22 mouse cellular contexts compared by ENCODE assay signal in genomic region chr11:95142258-95142657, GRCm38 (mm10). TPM values are rescaled to one million over a fixed set of nuclear protein-coding genes. Genes with fewer than 3 reads are reported as not detected.
A peak's percentile ranks its signal among the peaks of the same experiment; 100 is the strongest.
DNase-seq lines count a peak whose midpoint lies in the region; ATAC-seq and TF ChIP-seq lines count a peak whose summit lies in the region.
"Had no signal": no experiment of that assay in that cellular context is flagged by ENCODE, and none has a peak within 500 bp of the region (broad histone marks: within the 10 kb centered on the region; RNA-seq: fewer than 3 reads in every experiment).

No protein-coding gene starts in this region.

- DNase-seq in midbrain, embryonic 11.5 days (ENCODE audit: low spot score, missing footprints), result peak; percentile 93
- DNase-seq in embryonic facial prominence, embryonic 10.5 days (ENCODE audit: low spot score), result no peak
- DNase-seq in gastrocnemius, postnatal 4 days (ENCODE audit: low spot score in 2 of 2), result no peak
- DNase-seq in heart, adult 2 months, result no peak
- DNase-seq: cerebellum, adult 11 months; cerebellum, adult 8-10 months; cerebellum, adult 9-11 months; embryo, embryonic 11 days; forebrain, postnatal 0 days had no signal

- peaks cover 94% of the 10 kb centered on the region for H3K27me3 ChIP-seq in midbrain, embryonic 11.5 days (ENCODE audit: control insufficient read depth, insufficient read depth, low read length)
- peaks cover 98% of the 10 kb centered on the region for H3K27me3 ChIP-seq in midbrain, embryonic 15.5 days (replicated peaks)
- peaks cover 100% of the 10 kb centered on the region for H3K27me3 ChIP-seq in embryonic facial prominence, embryonic 10.5 days (replicated peaks; ENCODE audit: low read depth, poor library complexity, severe bottlenecking)
- peaks cover 100% of the 10 kb centered on the region for H3K27me3 ChIP-seq in embryonic facial prominence, embryonic 13.5 days
- H3K27me3 ChIP-seq in limb, embryonic 15.5 days, result peaks cover 99% of the 10 kb centered on the region
- H3K27me3 ChIP-seq in forebrain, embryonic 16.5 days (replicated peaks; ENCODE audit: control insufficient read depth, insufficient read depth, low read length), result peaks cover 86% of the 10 kb centered on the region
- peaks cover 41% of the 10 kb centered on the region for H3K27me3 ChIP-seq in heart, adult 2 months (ENCODE audit: control insufficient read depth, insufficient read depth, low read length)

- no peak overlapping the region for H3K4me3 ChIP-seq in midbrain, embryonic 11.5 days (ENCODE audit: low read depth, low read length)
- H3K4me3 ChIP-seq in midbrain, embryonic 15.5 days, result no peak overlapping the region
- peak overlapping the region; percentile 41; the same call in 1 of the 2 replicates for H3K4me3 ChIP-seq in embryonic facial prominence, embryonic 10.5 days
- H3K4me3 ChIP-seq in embryonic facial prominence, embryonic 13.5 days, result no peak overlapping the region
- peak overlapping the region; percentile 18; the same call in 1 of the 2 replicates for H3K4me3 ChIP-seq in limb, embryonic 15.5 days
- no peak overlapping the region for H3K4me3 ChIP-seq in forebrain, embryonic 16.5 days (replicated peaks; ENCODE audit: low read length)
- no peak overlapping the region for H3K4me3 ChIP-seq in heart, adult 2 months
- H3K4me3 ChIP-seq: forebrain, embryonic 12.5 days had no signal

- H3K9me3 ChIP-seq in midbrain, embryonic 11.5 days (ENCODE audit: control insufficient read depth, low read length), result no peaks in the 10 kb centered on the region
- H3K9me3 ChIP-seq in midbrain, embryonic 15.5 days, result no peaks in the 10 kb centered on the region
- no peaks in the 10 kb centered on the region for H3K9me3 ChIP-seq in embryonic facial prominence, embryonic 10.5 days
- no peaks in the 10 kb centered on the region for H3K9me3 ChIP-seq in embryonic facial prominence, embryonic 13.5 days
- no peaks in the 10 kb centered on the region for H3K9me3 ChIP-seq in limb, embryonic 15.5 days
- H3K9me3 ChIP-seq in forebrain, embryonic 16.5 days (ENCODE audit: control insufficient read depth, low read length), result no peaks in the 10 kb centered on the region
- H3K9me3 ChIP-seq: forebrain, embryonic 10.5 days; forebrain, embryonic 12.5 days; G1E had no signal

- 12% methylated on average over 10 of the region's 10 CpGs for WGBS in midbrain, embryonic 11.5 days
- 13% methylated on average over 10 of the region's 10 CpGs for WGBS in midbrain, embryonic 15.5 days
- 13% methylated on average over 10 of the region's 10 CpGs for WGBS in embryonic facial prominence, embryonic 10.5 days
- WGBS in embryonic facial prominence, embryonic 13.5 days, result 19% methylated on average over 10 of the region's 10 CpGs
- WGBS in limb, embryonic 15.5 days, result 21% methylated on average over 10 of the region's 10 CpGs
- 12% methylated on average over 10 of the region's 10 CpGs for WGBS in forebrain, embryonic 16.5 days
- WGBS in heart, adult 2 months, result 21% methylated on average over 10 of the region's 10 CpGs

- TF ChIP-seq CTCF in heart, adult 2 months (IDR thresholded peaks at IDR 0.05), result no peak

- no peak for TF ChIP-seq POLR2A in heart, adult 2 months (IDR thresholded peaks at IDR 0.05; ENCODE audit: insufficient read depth, low read depth, low read length)

- H3K36me3 ChIP-seq in midbrain, embryonic 11.5 days (ENCODE audit: control insufficient read depth, insufficient read depth, low read length), result no peaks in the 10 kb centered on the region
- no peaks in the 10 kb centered on the region for H3K36me3 ChIP-seq in midbrain, embryonic 15.5 days (replicated peaks)
- no peaks in the 10 kb centered on the region for H3K36me3 ChIP-seq in embryonic facial prominence, embryonic 10.5 days (replicated peaks)
- no peaks in the 10 kb centered on the region for H3K36me3 ChIP-seq in embryonic facial prominence, embryonic 13.5 days
- no peaks in the 10 kb centered on the region for H3K36me3 ChIP-seq in limb, embryonic 15.5 days
- no peaks in the 10 kb centered on the region for H3K36me3 ChIP-seq in forebrain, embryonic 16.5 days (ENCODE audit: control insufficient read depth, insufficient read depth)
- H3K36me3 ChIP-seq in heart, adult 2 months (ENCODE audit: control insufficient read depth, insufficient read depth, low read length), result no peaks in the 10 kb centered on the region
- H3K36me3 ChIP-seq: forebrain, embryonic 10.5 days; forebrain, embryonic 12.5 days; G1E had no signal

- no peaks in the 10 kb centered on the region for H3K79me2 ChIP-seq in heart, adult 2 months (replicated peaks; ENCODE audit: control insufficient read depth, insufficient read depth, low read length)

- no peak for TF ChIP-seq EP300 in heart, adult 2 months (IDR thresholded peaks at IDR 0.05; ENCODE audit: insufficient read depth, low read depth, low read length)

- no peak overlapping the region for H3K4me2 ChIP-seq in midbrain, embryonic 11.5 days
- H3K4me2 ChIP-seq in midbrain, embryonic 15.5 days, result no peak overlapping the region
- 0 out of 2 replicates have a peak overlapping the region, but pooled peaks have one; percentile 51 for H3K4me2 ChIP-seq in embryonic facial prominence, embryonic 13.5 days
- no peak overlapping the region for H3K4me2 ChIP-seq in limb, embryonic 15.5 days
- no peak overlapping the region for H3K4me2 ChIP-seq in forebrain, embryonic 16.5 days (ENCODE audit: low read length)
- H3K4me2 ChIP-seq: forebrain, embryonic 12.5 days had no signal

- no peak for ATAC-seq in midbrain, embryonic 11.5 days (ENCODE audit: low FRiP score)
- ATAC-seq in midbrain, embryonic 15.5 days (replicated peaks), result no peak
- no peak for ATAC-seq in embryonic facial prominence, embryonic 13.5 days (ENCODE audit: insufficient number of reproducible peaks, insufficient read depth, low FRiP score, low TSS enrichment, low read depth)
- ATAC-seq in limb, embryonic 15.5 days (ENCODE audit: insufficient number of reproducible peaks, low FRiP score, low TSS enrichment, low read depth), result no peak
- ATAC-seq in forebrain, embryonic 16.5 days, result no peak
- ATAC-seq: activated CD4-positive, CD25-positive, alpha-beta regulatory T cell, adult 4 months; forebrain, embryonic 14.5 days; Patski had no signal

- intact Hi-C loops in heart, adult 2 months (cut with DNase I), result no loop called here

- H3K4me1 ChIP-seq in midbrain, embryonic 11.5 days (ENCODE audit: control insufficient read depth, insufficient read depth, low read length), result peaks cover 16% of the 10 kb centered on the region
- H3K4me1 ChIP-seq in midbrain, embryonic 15.5 days, result peaks cover 21% of the 10 kb centered on the region
- peaks cover 68% of the 10 kb centered on the region for H3K4me1 ChIP-seq in embryonic facial prominence, embryonic 10.5 days
- peaks cover 50% of the 10 kb centered on the region for H3K4me1 ChIP-seq in embryonic facial prominence, embryonic 13.5 days
- H3K4me1 ChIP-seq in limb, embryonic 15.5 days, result peaks cover 42% of the 10 kb centered on the region
- H3K4me1 ChIP-seq in forebrain, embryonic 16.5 days (replicated peaks; ENCODE audit: control insufficient read depth, insufficient read depth, low read length), result peaks cover 28% of the 10 kb centered on the region
- peaks cover 3% of the 10 kb centered on the region; the same call in 1 of the 2 replicates for H3K4me1 ChIP-seq in heart, adult 2 months (ENCODE audit: control insufficient read depth, insufficient read depth, low read length)

- no peak overlapping the region for H3K27ac ChIP-seq in midbrain, embryonic 11.5 days (ENCODE audit: low read depth, low read length)
- no peak overlapping the region for H3K27ac ChIP-seq in midbrain, embryonic 15.5 days
- no peak overlapping the region for H3K27ac ChIP-seq in embryonic facial prominence, embryonic 10.5 days (replicated peaks)
- no peak overlapping the region for H3K27ac ChIP-seq in embryonic facial prominence, embryonic 13.5 days
- no peak overlapping the region for H3K27ac ChIP-seq in limb, embryonic 15.5 days
- H3K27ac ChIP-seq in forebrain, embryonic 16.5 days (ENCODE audit: low read length), result no peak overlapping the region
- no peak overlapping the region for H3K27ac ChIP-seq in heart, adult 2 months
- H3K27ac ChIP-seq: forebrain, embryonic 10.5 days; forebrain, embryonic 12.5 days had no signal

- H3K9ac ChIP-seq in midbrain, embryonic 11.5 days (ENCODE audit: low read length), result no peak overlapping the region
- no peak overlapping the region for H3K9ac ChIP-seq in midbrain, embryonic 15.5 days
- H3K9ac ChIP-seq in embryonic facial prominence, embryonic 13.5 days, result no peak overlapping the region
- no peak overlapping the region for H3K9ac ChIP-seq in limb, embryonic 15.5 days
- H3K9ac ChIP-seq in forebrain, embryonic 16.5 days (replicated peaks; ENCODE audit: low read depth, low read length), result no peak overlapping the region
- no peak overlapping the region for H3K9ac ChIP-seq in heart, adult 2 months (ENCODE audit: low read depth, low read length)
- H3K9ac ChIP-seq: forebrain, embryonic 12.5 days; forebrain, postnatal 0 days had no signal

RNA-seq across cellular contexts. Expression of gene Dlx4, which starts 3.8 kb away (rescaled TPM):
- not detected in 2 replicates for polyA plus RNA-seq in midbrain, embryonic 11.5 days (2014; fragmentation: Nextera tagmentation; extraction: Ambion mirVana)
- not detected in 2 replicates for polyA plus RNA-seq in midbrain, embryonic 15.5 days (2015; fragmentation: Nextera tagmentation; extraction: Ambion mirVana)
- polyA plus RNA-seq in embryonic facial prominence, embryonic 10.5 days (2016; fragmentation: Nextera tagmentation; extraction: Ambion mirVana), result 3.6 and 4.3 TPM in 2 replicates
- polyA plus RNA-seq in embryonic facial prominence, embryonic 13.5 days (2015; fragmentation: Nextera tagmentation; extraction: Ambion mirVana), result 3.0 and 3.8 TPM in 2 replicates
- polyA plus RNA-seq in limb, embryonic 15.5 days (2015; fragmentation: Nextera tagmentation; extraction: Ambion mirVana), result 3.3 and 4.4 TPM in 2 replicates
- 0.10 TPM in 1 of 2 replicates, not detected in the other for polyA plus RNA-seq in forebrain, embryonic 16.5 days (2015; fragmentation: Nextera tagmentation; extraction: Ambion mirVana)
- not detected for total RNA-seq in gastrocnemius, postnatal 4 days (2021)
- not detected for total RNA-seq in heart, adult 2 months (2021)
- 0.04 TPM in 1 of 2 replicates, not detected in the other for polyA plus RNA-seq in heart, adult 2 months (2012; rRNA removed)
- total RNA-seq: adrenal gland, postnatal 25 days; common myeloid progenitor, adult 5-6 weeks; forebrain, postnatal 0 days had no signal
- polyA plus RNA-seq: activated CD4-positive, CD25-positive, alpha-beta regulatory T cell, adult 4 months; erythroblast, embryonic 14.5 days; forebrain, embryonic 14.5 days; G1E had no signal

RNA-seq across cellular contexts. Expression of gene Dlx3, which starts 22.3 kb away (rescaled TPM):
- polyA plus RNA-seq in midbrain, embryonic 11.5 days (2014; fragmentation: Nextera tagmentation; extraction: Ambion mirVana), result 0.59 and 0.65 TPM in 2 replicates
- polyA plus RNA-seq in midbrain, embryonic 15.5 days (2015; fragmentation: Nextera tagmentation; extraction: Ambion mirVana), result 0.17 and 0.20 TPM in 2 replicates
- polyA plus RNA-seq in embryonic facial prominence, embryonic 10.5 days (2016; fragmentation: Nextera tagmentation; extraction: Ambion mirVana), result 29.8 and 31.3 TPM in 2 replicates
- polyA plus RNA-seq in embryonic facial prominence, embryonic 13.5 days (2015; fragmentation: Nextera tagmentation; extraction: Ambion mirVana), result 21.5 and 30.8 TPM in 2 replicates
- 17.7 and 20.9 TPM in 2 replicates for polyA plus RNA-seq in limb, embryonic 15.5 days (2015; fragmentation: Nextera tagmentation; extraction: Ambion mirVana)
- 0.10 and 0.27 TPM in 2 replicates for polyA plus RNA-seq in forebrain, embryonic 16.5 days (2015; fragmentation: Nextera tagmentation; extraction: Ambion mirVana)
- under 1 TPM; 0.34 to 0.60 TPM for total RNA-seq in gastrocnemius, postnatal 4 days (2021)
- total RNA-seq in heart, adult 2 months (2021), result not detected
- polyA plus RNA-seq in heart, adult 2 months (2012; rRNA removed), result not detected in 2 replicates
- total RNA-seq: adrenal gland, postnatal 25 days; common myeloid progenitor, adult 5-6 weeks had no signal
- polyA plus RNA-seq: activated CD4-positive, CD25-positive, alpha-beta regulatory T cell, adult 4 months; erythroblast, embryonic 14.5 days; forebrain, embryonic 14.5 days; forebrain, postnatal 0 days; G1E; Patski had no signal

Comparison
In these comparisons a context has a peak if more than half of its experiments do, and no peak if none do; other contexts are left out.
1. H3K4me3 ChIP-seq: peak in embryonic facial prominence, embryonic 10.5 days (single experiment) and limb, embryonic 15.5 days (single experiment); none in midbrain, embryonic 11.5 days (single experiment), midbrain, embryonic 15.5 days (single experiment), embryonic facial prominence, embryonic 13.5 days (single experiment), forebrain, embryonic 16.5 days (single experiment) and heart, adult 2 months (single experiment).
2. RNA of gene Dlx3, which starts 22.3 kb away (polyA plus RNA-seq): 29.8 to 31.3 TPM in embryonic facial prominence, embryonic 10.5 days, 21.5 to 30.8 TPM in embryonic facial prominence, embryonic 13.5 days and 17.7 to 20.9 TPM in limb, embryonic 15.5 days; 0.59 to 0.65 TPM in midbrain, embryonic 11.5 days, 0.17 to 0.20 TPM in midbrain, embryonic 15.5 days, 0.10 to 0.27 TPM in forebrain, embryonic 16.5 days and not detected in heart, adult 2 months; every median in the first group is over 10 times any median in the second.